Mouse (Mus musculus) embryonic facial prominence, embryonic 10.5 days (tissue): Measurements from ENCODE around the gene I830077J02Rik. TPM values are rescaled to one million over a fixed set of nuclear protein-coding genes. Genes with fewer than 3 reads are reported as not detected.

ENCODE experiments used
- DNase-seq: peaks from one replicate; pipeline ENCODE4 v3.0.0-alpha.2; 2017; ENCODE audit warnings: low spot score
- H3K27ac ChIP-seq: fragments of 300-500 bp; sonication (generic); replicated peaks from 2 replicates; pipeline ENCODE4 v1.5.1; 2016; ENCODE audit warnings: mild to moderate bottlenecking
- H3K27me3 ChIP-seq: fragments of 300-500 bp; sonication (generic); replicated peaks from 2 replicates; pipeline ENCODE4 v1.6.1; 2016; ENCODE audit warnings: low read depth, mild to moderate bottlenecking; ENCODE audit not compliant: poor library complexity, severe bottlenecking
- H3K36me3 ChIP-seq: fragments of 300-500 bp; sonication (generic); replicated peaks from 2 replicates; pipeline ENCODE4 v1.6.1; 2016; ENCODE audit warnings: mild to moderate bottlenecking, moderate library complexity
- H3K4me1 ChIP-seq: fragments of 300-500 bp; sonication (generic); 2 replicates; pipeline ENCODE4 v1.6.1; 2016
- H3K4me3 ChIP-seq: fragments of 300-500 bp; sonication (generic); 2 replicates; pipeline ENCODE4 v1.5.1; 2016; ENCODE audit warnings: mild to moderate bottlenecking, moderate library complexity
- H3K9me3 ChIP-seq: fragments of 300-500 bp; sonication (generic); 2 replicates; pipeline ENCODE4 v1.6.1; 2016; ENCODE audit warnings: mild to moderate bottlenecking
- WGBS: fragments of 180-500 bp; shearing (Covaris S2); methylation state at CpG from one replicate; pipeline ENCODE4 v1.1.7; 2016; 5-methylcytosine and 5-hydroxymethylcytosine counted together
- polyA plus RNA-seq: library from polyadenylated mRNA; unstranded; fragments of >200 nt; fragmentation: Nextera tagmentation; extraction: Ambion mirVana; gene quantifications from 2 replicates; pipeline ENCODE4 v1.2.1, GENCODE M21; 2016

The I830077J02Rik gene
- polyA plus RNA-seq, 1 experiment from 2014 or later, result 0.61 TPM

DNA sequence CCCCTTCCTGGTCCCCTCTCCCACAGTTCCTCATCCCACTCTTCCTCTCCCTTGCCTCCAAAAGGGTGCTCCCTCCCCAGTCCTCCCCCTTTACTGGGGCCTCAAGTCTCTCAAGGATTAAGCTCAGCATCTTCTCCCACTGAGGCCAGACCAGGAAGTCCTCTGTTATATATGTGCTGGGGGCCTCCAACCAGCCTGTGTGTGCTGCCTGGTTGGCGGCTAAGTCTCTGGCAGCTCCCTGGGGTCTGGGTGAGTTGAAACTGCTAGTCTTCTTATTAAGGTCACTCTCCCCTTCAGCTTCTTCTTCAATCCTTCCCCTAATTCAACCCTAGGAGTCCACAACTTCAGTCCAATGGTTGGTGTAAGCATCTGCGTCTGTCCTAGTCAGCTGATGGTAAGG is 49.4 kb downstream of the I830077J02Rik start:
- no peaks in the 10 kb centered on the region for H3K9me3 ChIP-seq
- no peaks in the 10 kb centered on the region for H3K27me3 ChIP-seq
- WGBS, result 96% methylated on average over 2 of the region's 2 CpGs
- no peaks in the 10 kb centered on the region for H3K36me3 ChIP-seq
- no peak for DNase-seq
- H3K4me3 ChIP-seq, result no peak overlapping the region
- no peak overlapping the region for H3K27ac ChIP-seq
- no peaks in the 10 kb centered on the region for H3K4me1 ChIP-seq

DNA sequence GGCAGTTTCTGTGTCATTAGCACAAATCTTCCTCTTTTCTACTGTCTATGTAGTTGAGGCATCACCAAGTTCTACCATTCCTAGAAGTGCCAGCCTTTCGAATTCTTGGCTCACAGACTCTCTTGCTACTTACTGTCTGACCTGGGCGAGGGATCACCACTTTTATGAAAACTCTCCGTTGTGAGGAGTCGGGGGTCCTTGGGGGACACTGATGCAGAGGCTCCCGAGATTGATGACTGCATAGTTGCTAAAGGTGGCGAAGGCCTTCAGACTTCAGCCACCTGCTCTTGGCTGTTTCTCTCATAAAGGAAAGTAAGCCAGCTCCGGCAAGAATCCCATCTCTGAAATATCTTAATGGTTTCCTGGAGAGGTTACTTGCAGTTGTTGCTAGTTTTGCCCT is 50.4 kb downstream of the I830077J02Rik start:
- H3K9me3 ChIP-seq, result no peaks in the 10 kb centered on the region
- H3K27me3 ChIP-seq, result no peaks in the 10 kb centered on the region
- H3K27ac ChIP-seq, result no peak overlapping the region
- no peaks in the 10 kb centered on the region for H3K36me3 ChIP-seq
- H3K4me1 ChIP-seq, result no peaks in the 10 kb centered on the region
- DNase-seq, result no peak
- 91% methylated on average over 7 of the region's 7 CpGs for WGBS
- no peak overlapping the region for H3K4me3 ChIP-seq

DNA sequence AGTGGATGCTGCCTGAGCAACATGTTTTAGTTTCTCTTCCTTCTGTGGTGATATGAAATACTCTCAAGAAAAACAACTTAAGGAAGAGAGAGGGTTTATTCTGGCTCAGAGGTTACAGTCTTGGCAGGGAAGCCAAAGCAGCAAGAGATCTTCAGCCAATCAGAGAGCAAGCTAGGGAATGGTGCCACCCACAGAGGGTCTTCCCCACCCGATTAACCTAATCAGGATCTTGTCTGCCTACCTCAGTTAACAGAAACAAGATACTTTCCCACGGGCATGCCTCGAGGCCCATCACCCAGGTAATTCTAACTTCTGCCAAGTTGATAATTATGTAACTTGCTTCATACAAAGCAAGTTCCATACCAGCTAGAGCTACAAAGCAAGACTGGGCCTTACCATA is 52.0 kb downstream of the I830077J02Rik start:
- H3K36me3 ChIP-seq, result no peaks in the 10 kb centered on the region
- H3K27ac ChIP-seq, result no peak overlapping the region
- no peak for DNase-seq
- 61% methylated on average over 3 of the region's 3 CpGs for WGBS
- no peaks in the 10 kb centered on the region for H3K4me1 ChIP-seq
- H3K27me3 ChIP-seq, result no peaks in the 10 kb centered on the region
- H3K4me3 ChIP-seq, result no peak overlapping the region
- H3K9me3 ChIP-seq, result no peaks in the 10 kb centered on the region

DNA sequence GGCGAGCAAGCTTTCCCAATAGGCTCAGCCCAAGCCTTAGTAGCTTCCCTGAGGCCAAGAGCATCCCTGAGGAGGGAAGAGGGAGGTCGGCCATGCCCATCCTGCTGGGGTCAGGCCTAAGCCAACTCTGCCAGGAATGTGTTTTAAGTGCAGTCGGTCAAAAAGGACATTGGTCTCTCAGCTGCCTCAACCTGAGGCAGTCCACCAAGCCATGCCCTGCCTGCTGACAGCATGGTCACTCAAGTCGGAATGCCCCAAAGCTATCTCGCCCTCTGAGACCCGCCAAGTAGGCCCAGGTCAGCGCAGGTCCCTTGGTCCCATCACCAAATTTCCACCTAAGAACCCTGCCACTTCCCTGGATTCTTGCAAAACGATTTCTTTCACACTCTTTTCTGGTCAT is 53.7 kb downstream of the I830077J02Rik start:
- DNase-seq, result peak; percentile 6
- no peaks in the 10 kb centered on the region for H3K27me3 ChIP-seq
- H3K4me1 ChIP-seq, result no peaks in the 10 kb centered on the region
- no peak overlapping the region for H3K27ac ChIP-seq
- H3K4me3 ChIP-seq, result no peak overlapping the region
- WGBS, result 86% methylated on average over 8 of the region's 8 CpGs
- H3K36me3 ChIP-seq, result no peaks in the 10 kb centered on the region
- no peaks in the 10 kb centered on the region for H3K9me3 ChIP-seq

DNA sequence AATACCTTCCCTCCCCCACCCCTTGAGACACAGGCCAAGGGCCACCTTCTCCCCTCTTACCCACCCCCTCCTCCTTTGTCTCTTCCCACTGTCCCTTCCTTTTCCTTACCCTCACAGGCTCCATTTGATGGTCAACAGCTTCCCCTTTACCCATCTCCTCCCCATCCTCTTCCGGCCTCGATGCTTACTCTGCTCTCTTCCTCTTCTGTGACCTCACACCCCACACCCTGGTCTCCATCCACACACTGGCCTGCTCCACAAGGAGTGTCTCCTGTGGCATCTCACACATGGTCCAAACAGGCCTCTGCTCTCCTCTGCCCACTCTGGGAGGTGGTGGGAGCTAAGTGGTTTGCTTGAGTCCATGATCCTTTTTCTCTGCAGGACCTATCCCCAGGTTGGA is 54.5 kb downstream of the I830077J02Rik start:
- Histone ChIP-seq H3K27me3 (no peaks in the 10 kb centered on the region), H3K36me3 (no peaks in the 10 kb centered on the region), H3K9me3 (no peaks in the 10 kb centered on the region), H3K27ac (no peak overlapping the region), H3K4me1 (no peaks in the 10 kb centered on the region), H3K4me3 (no peak overlapping the region)
- peak; percentile 6 for DNase-seq
- 84% methylated on average over 2 of the region's 2 CpGs for WGBS

DNA sequence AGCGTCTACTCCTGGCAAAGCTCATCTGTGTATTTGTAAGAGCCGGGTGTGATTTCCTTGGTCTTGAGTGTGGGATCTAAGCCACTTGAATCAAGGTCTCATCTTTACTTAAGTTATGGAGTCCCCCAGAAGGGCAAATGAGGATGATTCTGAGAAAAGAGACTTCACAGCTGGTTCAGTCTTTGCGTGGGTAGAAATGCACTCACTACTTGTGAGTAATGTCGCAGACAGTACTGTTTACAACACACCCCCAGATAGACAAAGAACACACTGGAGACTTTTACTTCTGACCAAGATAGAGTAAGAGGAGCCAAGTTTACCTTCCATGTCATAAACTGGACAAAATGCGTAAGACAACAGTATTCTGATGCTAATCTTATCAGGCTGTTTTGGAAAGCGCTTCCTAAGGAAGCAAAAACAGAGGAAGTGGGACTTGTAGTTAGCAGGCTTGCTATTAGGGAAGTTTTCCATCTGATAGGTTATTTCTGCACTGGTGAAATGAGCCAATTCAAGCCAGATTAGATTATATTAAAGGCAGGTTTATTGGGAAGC is 55.1 kb downstream of the I830077J02Rik start:
- Histone ChIP-seq H3K36me3 (no peaks in the 10 kb centered on the region), H3K4me3 (no peak overlapping the region), H3K27me3 (no peaks in the 10 kb centered on the region), H3K9me3 (no peaks in the 10 kb centered on the region), H3K27ac (no peak overlapping the region), H3K4me1 (peaks cover 5% of the 10 kb centered on the region)
- 88% methylated on average over 6 of the region's 6 CpGs for WGBS
- DNase-seq, result no peak

DNA sequence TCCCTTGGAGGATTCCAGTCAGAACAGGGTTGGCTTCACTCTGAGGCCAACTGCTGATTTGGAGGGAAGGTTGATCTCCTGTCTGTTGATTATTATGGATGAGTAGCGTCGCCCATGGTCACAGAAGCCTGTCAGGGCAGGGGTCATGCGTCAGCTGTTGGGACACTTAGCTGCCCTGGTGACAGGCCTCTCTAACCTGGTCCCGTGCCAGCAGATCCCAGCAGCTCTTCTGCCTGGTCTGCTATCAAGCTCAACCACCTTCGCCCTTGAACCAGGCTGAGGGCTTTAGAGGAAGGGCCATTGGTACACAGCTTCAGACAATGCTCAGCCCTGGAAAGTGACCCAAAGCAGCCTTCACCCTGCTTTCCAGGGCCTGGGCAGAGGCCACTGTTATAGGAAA is 56.4 kb downstream of the I830077J02Rik start:
- WGBS, result 79% methylated on average over 5 of the region's 5 CpGs

More for the DNA sequence above, 56.4 kb downstream of the I830077J02Rik start:
- no peaks in the 10 kb centered on the region for H3K36me3 ChIP-seq
- H3K27ac ChIP-seq, result no peak overlapping the region
- no peak overlapping the region for H3K4me3 ChIP-seq
- no peaks in the 10 kb centered on the region for H3K27me3 ChIP-seq
- peaks cover 10% of the 10 kb centered on the region for H3K4me1 ChIP-seq
- DNase-seq, result peak; percentile 5
- no peaks in the 10 kb centered on the region for H3K9me3 ChIP-seq

Other genes with a start within 250 kb of the I830077J02Rik start
- 51.7 and 54.6 TPM in 2 replicates for gene Ddx20, start 245.1 kb downstream of the I830077J02Rik start, polyA plus RNA-seq
- 3.4 and 3.6 TPM in 2 replicates for gene Inka2, start 228.1 kb downstream of the I830077J02Rik start, polyA plus RNA-seq
- gene Rap1a, start 131.3 kb downstream of the I830077J02Rik start, polyA plus RNA-seq, result 66.0 and 66.3 TPM in 2 replicates
- not detected in 2 replicates for gene Adora3, start 61.8 kb downstream of the I830077J02Rik start, polyA plus RNA-seq
- 0.15 TPM in 1 of 2 replicates, not detected in the other for gene Tmigd3, start 61.8 kb downstream of the I830077J02Rik start, polyA plus RNA-seq
- gene Wdr77, start 26.7 kb upstream of the I830077J02Rik start, polyA plus RNA-seq, result 180 and 193 TPM in 2 replicates
- gene Atp5f1, start 27.4 kb upstream of the I830077J02Rik start, polyA plus RNA-seq, result 459 and 473 TPM in 2 replicates
- 2.0 and 2.7 TPM in 2 replicates for gene Ovgp1, start 41.0 kb upstream of the I830077J02Rik start, polyA plus RNA-seq
- gene Pifo, start 82.0 kb upstream of the I830077J02Rik start, polyA plus RNA-seq, result 0.21 and 0.79 TPM in 2 replicates
- not detected in 2 replicates for gene Chil5, start 100.2 kb upstream of the I830077J02Rik start, polyA plus RNA-seq
- 0.20 and 0.29 TPM in 2 replicates for gene Chia1, start 180.6 kb upstream of the I830077J02Rik start, polyA plus RNA-seq
- not detected in 2 replicates for gene Chil3, start 234.9 kb upstream of the I830077J02Rik start, polyA plus RNA-seq